Mouse (Mus musculus) layer of hippocampus, postnatal 14 days (tissue): Measurements from ENCODE around the gene Hbb-bt. TPM values are rescaled to one million over a fixed set of nuclear protein-coding genes. Genes with fewer than 3 reads are reported as not detected.
"Not testable (repeated sequence)": the region's sequence is repeated elsewhere in the genome, so short reads cannot be mapped to it uniquely, and the experiment has no call there.

Source experiments
- DNase-seq, 2 experiments: peaks; one replicate each; pipeline ENCODE4 v3.0.0; 2021 to 2022; ENCODE audit warnings: low spot score in 2 of 2, mixed read lengths in 1 of 2
- long read RNA-seq, 2 experiments: library from polyadenylated mRNA; stranded (forward); transcript quantifications; one replicate each; pipeline ENCODE4 v2.0.0; 2021
- total RNA-seq, 2 experiments: library from RNA; stranded (reverse); gene quantifications; 2 replicates each; pipeline ENCODE4 v1.2.3; 2021

The Hbb-bt gene
- total RNA-seq = 10 to 100 TPM; 58.3 to 79.4 TPM
- long read RNA-seq, experiment 1, transcript Hbb-bt-201 (3 exons, 703 nt) = major isoform, 17 of 17 reads
- long read RNA-seq, experiment 1, partial matches to known transcripts = 0 of 17 reads
- long read RNA-seq, experiment 1, other reads (novel, unspliced or antisense) = 0 of 17 reads
- long read RNA-seq, experiment 2, transcript Hbb-bt-201 (3 exons, 703 nt) = major isoform, 38 of 40 reads
- long read RNA-seq, experiment 2, partial matches to known transcripts = 0 of 40 reads
- long read RNA-seq, experiment 2, other reads (novel, unspliced or antisense) = 2 of 40 reads

GRCm38 (mm10) chr7:103813766-103814165 lies at the start of gene Hbb-bt:
Gene Hbb-bt (minus strand): TSS chr7:103813996.
- DNase-seq = no peak

- no peak for DNase-seq
Observed at GRCm38 (mm10) chr7:103861531-103861930, 47.7 kb upstream of the Hbb-bt start.

GRCm38 (mm10) chr7:103860855-103861254 lies 47.1 kb upstream of the Hbb-bt start:
- DNase-seq = no peak

GRCm38 (mm10) chr7:103859076-103859475 lies 45.3 kb upstream of the Hbb-bt start:
- DNase-seq = no peak

- no peak for DNase-seq
Observed at GRCm38 (mm10) chr7:103854669-103855068, 40.9 kb upstream of the Hbb-bt start.

- DNase-seq = no peak
Observed at GRCm38 (mm10) chr7:103853090-103853489, 39.3 kb upstream of the Hbb-bt start, which contains the start of gene Hbb-y. Gene Hbb-y (minus strand): TSS chr7:103853216.

GRCm38 (mm10) chr7:103844525-103845325 lies 30.9 kb upstream of the Hbb-bt start:
- no peak for DNase-seq

- DNase-seq = no peak
Observed at GRCm38 (mm10) chr7:103843034-103843433, 29.2 kb upstream of the Hbb-bt start, which contains the start of gene Hbb-bh1. Gene Hbb-bh1 (minus strand): TSS chr7:103843164.

GRCm38 (mm10) chr7:103840268-103840667 lies 26.5 kb upstream of the Hbb-bt start, which contains the start of gene Hbb-bh2:
Gene Hbb-bh2 (minus strand): TSS chr7:103840520.
- no peak for DNase-seq

GRCm38 (mm10) chr7:103827808-103828207 lies 14.0 kb upstream of the Hbb-bt start, which contains the start of gene Hbb-bs:
Gene Hbb-bs (minus strand): TSS chr7:103828096.
- DNase-seq = no peak

GRCm38 (mm10) chr7:103827139-103827538 lies 13.3 kb upstream of the Hbb-bt start:
- DNase-seq = not testable (repeated sequence)

GRCm38 (mm10) chr7:103826255-103826887 lies 12.6 kb upstream of the Hbb-bt start:
- peak; percentile 3 to 5 for DNase-seq

- DNase-seq = no peak
Observed at GRCm38 (mm10) chr7:103825536-103826254, 11.9 kb upstream of the Hbb-bt start.

GRCm38 (mm10) chr7:103824597-103824996 lies 10.8 kb upstream of the Hbb-bt start:
- DNase-seq = no peak

- DNase-seq = not testable (repeated sequence)
Observed at GRCm38 (mm10) chr7:103815085-103815484, 1.3 kb upstream of the Hbb-bt start.

GRCm38 (mm10) chr7:103813152-103813551 lies 644 bp downstream of the Hbb-bt start:
- not testable (repeated sequence) for DNase-seq

- no peak for DNase-seq
Observed at GRCm38 (mm10) chr7:103812174-103812573, 1.6 kb downstream of the Hbb-bt start.

- DNase-seq = no peak
Observed at GRCm38 (mm10) chr7:103811223-103811845, 2.5 kb downstream of the Hbb-bt start.

- no peak for DNase-seq
Observed at GRCm38 (mm10) chr7:103810746-103811145, 3.0 kb downstream of the Hbb-bt start.

- no peak for DNase-seq
Observed at GRCm38 (mm10) chr7:103810296-103810695, 3.5 kb downstream of the Hbb-bt start.
